Comparison of ENCODE assay signal across 7 mouse cellular contexts in the genomic region with DNA sequence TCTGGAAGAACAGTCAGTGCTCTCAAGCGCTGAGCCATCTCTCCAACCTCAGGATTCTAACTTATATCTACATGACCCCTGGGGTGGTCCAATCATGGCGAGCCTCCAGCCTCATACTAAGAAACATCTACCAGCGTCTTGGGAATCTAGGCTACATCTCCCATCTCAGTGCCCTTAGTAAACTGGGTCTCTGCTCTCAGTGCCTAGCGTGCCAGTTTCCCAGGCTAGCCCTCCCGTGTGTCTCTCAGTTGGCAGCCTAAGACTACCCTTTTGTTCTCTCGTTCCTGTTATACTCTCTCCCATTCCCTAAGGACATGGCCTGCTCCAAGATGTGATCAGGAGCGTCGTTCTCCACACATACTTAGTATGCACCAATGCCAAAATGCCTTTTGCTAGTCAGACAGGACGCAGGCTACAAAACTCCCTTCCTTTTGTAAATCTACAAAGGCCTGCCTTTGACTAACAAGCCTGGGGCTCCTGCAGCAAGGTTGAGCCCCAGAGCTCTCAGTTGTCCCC. TPM values are rescaled to one million over a fixed set of nuclear protein-coding genes. Genes with fewer than 3 reads are reported as not detected.
DNase-seq lines count a peak whose midpoint lies in the region; ATAC-seq and TF ChIP-seq lines count a peak whose summit lies in the region.

No protein-coding gene starts in this region.

- H3K27ac ChIP-seq in lung, embryonic 15.5 days = peak overlapping the region; percentile 90; the same call in 1 of the 2 replicates
- peak overlapping the region; percentile 88 for H3K27ac ChIP-seq in forebrain, embryonic 16.5 days (ENCODE audit: low read length)
- peak overlapping the region; percentile 74 for H3K27ac ChIP-seq in limb, embryonic 14.5 days (replicated peaks; ENCODE audit: low read depth, low read length)
- peak overlapping the region; percentile 83 for H3K27ac ChIP-seq in stomach, embryonic 14.5 days (ENCODE audit: low read length)

- H3K9me3 ChIP-seq in lung, embryonic 15.5 days = no peaks in the 10 kb centered on the region
- H3K9me3 ChIP-seq in forebrain, embryonic 16.5 days (ENCODE audit: control insufficient read depth, low read length) = no peaks in the 10 kb centered on the region
- no peaks in the 10 kb centered on the region for H3K9me3 ChIP-seq in limb, embryonic 14.5 days (ENCODE audit: control insufficient read depth, low read length)
- no peaks in the 10 kb centered on the region for H3K9me3 ChIP-seq in stomach, embryonic 14.5 days (ENCODE audit: control insufficient read depth, low read depth, low read length)

- H3K4me3 ChIP-seq in lung, embryonic 15.5 days = no peak overlapping the region
- no peak overlapping the region for H3K4me3 ChIP-seq in forebrain, embryonic 16.5 days (replicated peaks; ENCODE audit: low read length)
- H3K4me3 ChIP-seq in limb, embryonic 14.5 days (replicated peaks; ENCODE audit: low read length) = no peak overlapping the region
- no peak overlapping the region for H3K4me3 ChIP-seq in stomach, embryonic 14.5 days (ENCODE audit: low read depth, low read length)

- no peak overlapping the region for H3K9ac ChIP-seq in lung, embryonic 15.5 days
- H3K9ac ChIP-seq in forebrain, embryonic 16.5 days (replicated peaks; ENCODE audit: low read depth, low read length) = 0 out of 2 replicates have a peak overlapping the region, but pooled peaks have one; percentile 25
- no peak overlapping the region; the same call in 1 of the 2 replicates for H3K9ac ChIP-seq in limb, embryonic 14.5 days (ENCODE audit: low read depth, low read length, severe bottlenecking)
- no peak overlapping the region for H3K9ac ChIP-seq in stomach, embryonic 14.5 days (replicated peaks; ENCODE audit: low read depth, low read length)

- no peaks in the 10 kb centered on the region for H3K36me3 ChIP-seq in lung, embryonic 15.5 days
- no peaks in the 10 kb centered on the region for H3K36me3 ChIP-seq in forebrain, embryonic 16.5 days (ENCODE audit: control insufficient read depth, insufficient read depth)
- peaks cover 9% of the 10 kb centered on the region for H3K36me3 ChIP-seq in limb, embryonic 14.5 days (ENCODE audit: control insufficient read depth, insufficient read depth, low read length)
- peaks cover 3% of the 10 kb centered on the region; the same call in 1 of the 2 replicates for H3K36me3 ChIP-seq in stomach, embryonic 14.5 days (ENCODE audit: control insufficient read depth, insufficient read depth, low read length)

- 73% methylated on average over 9 of the region's 9 CpGs for WGBS in lung, embryonic 15.5 days
- 19% methylated on average over 9 of the region's 9 CpGs for WGBS in forebrain, embryonic 16.5 days
- 65% methylated on average over 9 of the region's 9 CpGs for whole genome bisulfite sequencing in limb, embryonic 14.5 days
- 75% methylated on average over 9 of the region's 9 CpGs for WGBS in stomach, embryonic 14.5 days

- H3K27me3 ChIP-seq in lung, embryonic 15.5 days = no peaks in the 10 kb centered on the region
- H3K27me3 ChIP-seq in forebrain, embryonic 16.5 days (replicated peaks; ENCODE audit: control insufficient read depth, insufficient read depth, low read length) = no peaks in the 10 kb centered on the region
- no peaks in the 10 kb centered on the region for H3K27me3 ChIP-seq in limb, embryonic 14.5 days (ENCODE audit: control insufficient read depth, insufficient read depth, low read length)
- no peaks in the 10 kb centered on the region for H3K27me3 ChIP-seq in stomach, embryonic 14.5 days (ENCODE audit: control insufficient read depth, insufficient read depth, low read length)

- peak overlapping the region; percentile 98 for H3K4me2 ChIP-seq in lung, embryonic 15.5 days
- no peak overlapping the region for H3K4me2 ChIP-seq in forebrain, embryonic 16.5 days (ENCODE audit: low read length)
- no peak overlapping the region for H3K4me2 ChIP-seq in limb, embryonic 14.5 days (replicated peaks; ENCODE audit: low read depth, low read length, severe bottlenecking)
- no peak overlapping the region for H3K4me2 ChIP-seq in stomach, embryonic 14.5 days (replicated peaks; ENCODE audit: low read depth, low read length)

- DNase-seq in lung, adult 18-20 months = no peak
- no peak for DNase-seq in limb, embryonic 14.5 days (ENCODE audit: low spot score)
- no peak for DNase-seq in embryo, embryonic 11 days
- no peak for DNase-seq in ovary, postnatal 36 days (ENCODE audit: low spot score)

- peaks cover 77% of the 10 kb centered on the region for H3K4me1 ChIP-seq in lung, embryonic 15.5 days
- H3K4me1 ChIP-seq in forebrain, embryonic 16.5 days (replicated peaks; ENCODE audit: control insufficient read depth, insufficient read depth, low read length) = peaks cover 80% of the 10 kb centered on the region
- peaks cover 65% of the 10 kb centered on the region for H3K4me1 ChIP-seq in limb, embryonic 14.5 days (ENCODE audit: control insufficient read depth, insufficient read depth, low read length)
- peaks cover 66% of the 10 kb centered on the region for H3K4me1 ChIP-seq in stomach, embryonic 14.5 days (ENCODE audit: control insufficient read depth, insufficient read depth, low read length)

- no peak for TF ChIP-seq POLR2A in limb, embryonic 14.5 days (IDR thresholded peaks at IDR 0.05; ENCODE audit: borderline replicate concordance, extremely low read depth, insufficient read depth, insufficient read length)

- ATAC-seq in lung, embryonic 15.5 days (ENCODE audit: borderline replicate concordance, extremely low read depth, low FRiP score, low TSS enrichment) = no peak
- no peak for ATAC-seq in forebrain, embryonic 16.5 days
- ATAC-seq in limb, embryonic 14.5 days (ENCODE audit: low FRiP score, low read depth) = no peak
- no peak for ATAC-seq in stomach, embryonic 14.5 days (ENCODE audit: insufficient number of reproducible peaks, insufficient read depth, low FRiP score, low read depth)

RNA-seq across cellular contexts. Expression of gene Gnai2, which starts 3.8 kb away (rescaled TPM):
- 469 and 478 TPM in 2 replicates for polyA plus RNA-seq in lung, embryonic 15.5 days (2015; fragmentation: Nextera tagmentation; extraction: Ambion mirVana)
- 299 and 316 TPM in 2 replicates for polyA plus RNA-seq in forebrain, embryonic 16.5 days (2015; fragmentation: Nextera tagmentation; extraction: Ambion mirVana)
- polyA plus RNA-seq in limb, embryonic 14.5 days (2012; rRNA removed) = 496 and 627 TPM in 2 replicates
- 392 and 411 TPM in 2 replicates for polyA plus RNA-seq in limb, embryonic 14.5 days (2014; fragmentation: Nextera tagmentation; extraction: Ambion mirVana)
- 359 TPM in 2 replicates for polyA plus RNA-seq in stomach, embryonic 14.5 days (2014; fragmentation: Nextera tagmentation; extraction: Ambion mirVana)

RNA-seq across cellular contexts. Expression of gene Sema3b, which starts 22.3 kb away (rescaled TPM):
- 8.2 and 9.1 TPM in 2 replicates for polyA plus RNA-seq in lung, embryonic 15.5 days (2015; fragmentation: Nextera tagmentation; extraction: Ambion mirVana)
- 2.3 and 3.0 TPM in 2 replicates for polyA plus RNA-seq in forebrain, embryonic 16.5 days (2015; fragmentation: Nextera tagmentation; extraction: Ambion mirVana)
- polyA plus RNA-seq in limb, embryonic 14.5 days (2012; rRNA removed) = 23.2 and 23.7 TPM in 2 replicates
- polyA plus RNA-seq in limb, embryonic 14.5 days (2014; fragmentation: Nextera tagmentation; extraction: Ambion mirVana) = 7.7 and 11.2 TPM in 2 replicates
- polyA plus RNA-seq in stomach, embryonic 14.5 days (2014; fragmentation: Nextera tagmentation; extraction: Ambion mirVana) = 6.1 and 7.9 TPM in 2 replicates

RNA-seq across cellular contexts. Expression of gene Slc38a3, which starts 38.0 kb away (rescaled TPM):
- polyA plus RNA-seq in lung, embryonic 15.5 days (2015; fragmentation: Nextera tagmentation; extraction: Ambion mirVana) = 3.9 and 4.1 TPM in 2 replicates
- 30.4 and 32.6 TPM in 2 replicates for polyA plus RNA-seq in forebrain, embryonic 16.5 days (2015; fragmentation: Nextera tagmentation; extraction: Ambion mirVana)
- polyA plus RNA-seq in limb, embryonic 14.5 days (2012; rRNA removed) = 22.4 and 31.8 TPM in 2 replicates
- polyA plus RNA-seq in limb, embryonic 14.5 days (2014; fragmentation: Nextera tagmentation; extraction: Ambion mirVana) = 3.7 and 6.0 TPM in 2 replicates
- polyA plus RNA-seq in stomach, embryonic 14.5 days (2014; fragmentation: Nextera tagmentation; extraction: Ambion mirVana) = 3.7 and 7.1 TPM in 2 replicates

RNA-seq across cellular contexts. Expression of gene Ifrd2, which starts 43.9 kb away (rescaled TPM):
- polyA plus RNA-seq in lung, embryonic 15.5 days (2015; fragmentation: Nextera tagmentation; extraction: Ambion mirVana) = 40.0 and 44.2 TPM in 2 replicates
- polyA plus RNA-seq in forebrain, embryonic 16.5 days (2015; fragmentation: Nextera tagmentation; extraction: Ambion mirVana) = 14.4 and 16.8 TPM in 2 replicates
- 57.3 and 62.6 TPM in 2 replicates for polyA plus RNA-seq in limb, embryonic 14.5 days (2012; rRNA removed)
- polyA plus RNA-seq in limb, embryonic 14.5 days (2014; fragmentation: Nextera tagmentation; extraction: Ambion mirVana) = 55.0 and 56.3 TPM in 2 replicates
- polyA plus RNA-seq in stomach, embryonic 14.5 days (2014; fragmentation: Nextera tagmentation; extraction: Ambion mirVana) = 54.0 and 61.1 TPM in 2 replicates

RNA-seq across cellular contexts. Expression of gene Gnat1, which starts 48.1 kb away (rescaled TPM):
- 0.54 and 0.93 TPM in 2 replicates for polyA plus RNA-seq in lung, embryonic 15.5 days (2015; fragmentation: Nextera tagmentation; extraction: Ambion mirVana)
- 1.2 and 1.4 TPM in 2 replicates for polyA plus RNA-seq in forebrain, embryonic 16.5 days (2015; fragmentation: Nextera tagmentation; extraction: Ambion mirVana)
- polyA plus RNA-seq in limb, embryonic 14.5 days (2012; rRNA removed) = 0.28 and 0.44 TPM in 2 replicates
- 0.55 and 0.57 TPM in 2 replicates for polyA plus RNA-seq in limb, embryonic 14.5 days (2014; fragmentation: Nextera tagmentation; extraction: Ambion mirVana)
- 1.8 and 2.4 TPM in 2 replicates for polyA plus RNA-seq in stomach, embryonic 14.5 days (2014; fragmentation: Nextera tagmentation; extraction: Ambion mirVana)
